Mouse (Mus musculus): ENCODE measurements around the gene Car11. TPM values are rescaled to one million over a fixed set of nuclear protein-coding genes. Genes with fewer than 3 reads are reported as not detected.

Car11 gene
- polyA plus RNA-seq, 1 experiment from 2014 or later, result 0.44 TPM

DNA sequence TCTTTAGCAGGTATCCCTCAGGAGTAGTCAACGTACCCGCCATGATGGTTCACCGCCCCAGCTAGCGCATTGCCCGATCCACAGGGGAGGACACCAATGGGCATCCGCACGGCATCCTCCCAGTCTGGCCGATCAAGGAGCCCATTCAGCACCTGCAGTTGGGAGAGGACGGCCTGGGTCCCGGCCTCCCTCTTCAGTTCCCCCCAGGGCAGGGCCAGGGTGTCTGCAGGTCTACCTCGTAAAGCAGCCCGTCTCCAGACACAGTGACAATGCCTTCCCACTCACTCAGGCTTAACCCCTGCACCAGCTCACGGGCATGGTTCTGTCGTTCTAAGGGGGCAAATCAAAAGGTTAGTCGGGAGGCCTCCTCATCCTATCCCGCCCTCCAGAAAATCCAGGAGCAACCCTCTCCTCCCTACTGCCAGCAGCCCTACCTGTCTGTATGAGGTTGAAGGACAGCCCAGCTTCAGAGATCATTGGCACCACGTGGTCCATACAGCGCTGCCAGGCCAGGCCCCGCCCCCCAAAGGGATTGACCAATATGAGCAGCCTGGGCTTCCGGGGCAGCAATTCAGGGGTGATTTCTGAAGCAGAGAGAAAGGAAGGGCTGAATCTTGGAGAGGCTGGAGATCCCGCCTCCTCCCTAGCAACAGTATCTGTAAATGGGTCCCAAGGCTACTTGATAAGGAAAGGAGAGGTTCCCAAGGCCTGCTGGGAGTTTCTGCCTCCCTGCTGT is 12.5 kb downstream of the Car11 start:
- no peak overlapping the region for H3K27ac ChIP-seq
- no peaks in the 10 kb centered on the region for H3K9me3 ChIP-seq (replicated peaks)
- H3K36me3 ChIP-seq, result peaks cover 45% of the 10 kb centered on the region
- no peak overlapping the region for H3K4me2 ChIP-seq
- H3K27me3 ChIP-seq, result no peaks in the 10 kb centered on the region
- H3K4me3 ChIP-seq (replicated peaks), result no peak overlapping the region
- DNase-seq (no peak), ATAC-seq (ENCODE audit: low read depth) (no peak)
- H3K9ac ChIP-seq, result no peak overlapping the region
- peaks cover 69% of the 10 kb centered on the region for H3K4me1 ChIP-seq (replicated peaks)
- WGBS (ENCODE audit: insufficient replicate concordance), result 85% methylated on average over 21 of the region's 21 CpGs

DNA sequence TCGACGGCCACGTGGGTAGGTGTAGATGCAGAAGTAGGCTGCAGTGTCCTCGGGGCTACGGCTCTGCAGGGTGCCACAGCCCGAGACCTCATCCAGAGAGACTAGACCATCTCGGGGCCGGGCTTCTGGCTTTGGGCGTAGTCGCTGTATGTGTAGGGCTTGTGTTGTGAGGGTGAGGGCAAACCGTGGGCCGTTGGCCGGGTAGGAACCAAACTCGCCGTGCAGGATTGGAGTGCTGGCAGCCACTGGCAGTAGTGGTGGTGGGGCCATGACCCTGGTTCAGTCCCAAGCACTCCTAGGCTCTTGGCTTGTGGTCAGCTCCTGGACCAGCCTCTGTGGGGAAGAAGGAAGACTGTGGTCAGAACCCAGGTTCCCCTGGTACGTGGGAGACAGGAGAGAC is 13.8 kb downstream of the Car11 start:
- Histone ChIP-seq H3K4me1 (replicated peaks) (peaks cover 58% of the 10 kb centered on the region), H3K36me3 (peaks cover 45% of the 10 kb centered on the region), H3K4me3 (replicated peaks) (no peak overlapping the region), H3K27me3 (no peaks in the 10 kb centered on the region), H3K27ac (no peak overlapping the region), H3K4me2 (no peak overlapping the region), H3K9ac (no peak overlapping the region), H3K9me3 (replicated peaks) (no peaks in the 10 kb centered on the region)
- no peak for DNase-seq
- 83% methylated on average over 16 of the region's 16 CpGs for WGBS (ENCODE audit: insufficient replicate concordance)
- ATAC-seq (ENCODE audit: low read depth), result no peak

- no peak for ATAC-seq (ENCODE audit: low read depth)
- H3K4me3 ChIP-seq (replicated peaks), result peak overlapping the region; percentile 81
- H3K9ac ChIP-seq, result peak overlapping the region; percentile 78
- no peak for DNase-seq
- H3K27me3 ChIP-seq, result no peaks in the 10 kb centered on the region
- no peaks in the 10 kb centered on the region for H3K9me3 ChIP-seq (replicated peaks)
- H3K27ac ChIP-seq, result peak overlapping the region; percentile 79
- H3K4me1 ChIP-seq (replicated peaks), result peaks cover 57% of the 10 kb centered on the region
- peaks cover 45% of the 10 kb centered on the region for H3K36me3 ChIP-seq
- WGBS (ENCODE audit: insufficient replicate concordance), result 78% methylated on average over 6 of the region's 6 CpGs
- peak overlapping the region; percentile 96 for H3K4me2 ChIP-seq
Measured at GRCm38 (mm10) chr7:45713881-45714520, 14.4 kb downstream of the Car11 start.

DNA sequence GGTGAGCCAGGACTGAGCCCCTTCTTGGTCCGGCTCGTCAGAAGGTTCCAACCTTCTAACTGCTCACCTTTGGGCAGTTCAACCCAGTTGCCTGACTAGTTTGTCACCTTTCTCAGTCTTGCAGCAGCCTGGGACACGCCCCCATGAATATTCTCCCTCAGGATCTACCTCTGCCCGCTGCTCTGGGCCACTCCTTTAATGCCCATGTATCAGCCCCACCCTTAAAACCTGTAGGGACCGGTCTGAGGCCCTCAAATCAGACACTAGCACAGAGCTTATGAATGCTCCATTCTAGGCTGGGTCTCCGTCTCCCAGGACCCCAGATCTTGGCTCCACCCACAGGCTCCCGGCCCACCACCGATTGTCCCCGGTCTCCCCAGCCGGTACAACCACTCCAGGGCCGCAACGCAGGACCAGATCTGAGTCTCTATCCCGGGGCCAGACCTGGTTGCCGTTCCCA is 15.0 kb downstream of the Car11 start:
- 12% methylated on average over 14 of the region's 14 CpGs for whole genome bisulfite sequencing (ENCODE audit: insufficient replicate concordance)
- Histone ChIP-seq H3K9me3 (replicated peaks) (no peaks in the 10 kb centered on the region), H3K4me3 (replicated peaks) (peak overlapping the region; percentile 81), H3K27me3 (no peaks in the 10 kb centered on the region), H3K9ac (peak overlapping the region; percentile 78), H3K4me1 (replicated peaks) (peaks cover 63% of the 10 kb centered on the region), H3K36me3 (peaks cover 52% of the 10 kb centered on the region), H3K27ac (peak overlapping the region; percentile 79), H3K4me2 (peak overlapping the region; percentile 96)
- no peak for DNase-seq
- ATAC-seq (ENCODE audit: low read depth), result peak; percentile 53

- WGBS (ENCODE audit: insufficient replicate concordance), result 7% methylated on average over 34 of the region's 34 CpGs
- H3K9ac ChIP-seq, result peak within 1 kb of the TSS; percentile 80
- peaks cover 68% of the 10 kb centered on the region for H3K4me1 ChIP-seq (replicated peaks)
Measured at GRCm38 (mm10) chr7:45715090-45715708, 15.6 kb downstream of the Car11 start, which contains the start of gene Rpl18. Rpl18 (plus strand) TSS chr7:45715457.

DNA sequence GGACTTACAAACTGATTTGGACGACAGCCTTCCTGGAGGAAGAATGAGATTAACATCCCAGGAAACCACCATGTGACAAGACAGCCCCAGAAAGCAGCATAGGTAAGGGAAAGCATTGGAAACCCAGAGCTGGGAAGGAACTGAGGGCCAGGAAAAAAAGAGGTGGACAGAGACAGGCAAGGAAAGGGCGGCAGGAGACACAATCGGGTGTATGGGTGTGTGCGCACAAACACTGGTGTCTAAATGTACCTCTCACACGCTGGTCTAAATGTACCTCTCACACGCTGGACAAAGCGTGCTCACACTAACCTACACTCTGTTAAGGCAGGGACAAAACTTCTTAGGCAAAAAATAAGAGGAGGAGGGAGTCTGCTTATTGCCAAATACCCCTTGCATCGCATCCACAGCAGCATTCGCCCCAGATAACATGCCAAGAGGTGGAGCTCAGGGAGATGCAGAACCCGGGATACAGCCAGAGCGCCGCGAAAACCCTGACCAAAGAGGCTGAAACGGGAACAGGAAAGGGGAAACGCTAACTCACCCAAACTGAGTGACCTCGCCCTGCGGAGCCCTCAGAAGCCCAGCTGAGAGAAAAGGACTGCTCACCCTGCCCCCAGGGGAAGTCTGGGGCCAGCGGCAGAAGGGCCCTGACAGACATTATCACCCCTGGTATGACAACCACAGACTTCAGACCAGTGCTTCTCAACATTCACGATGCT is 16.3 kb downstream of the Car11 start:
- H3K9ac ChIP-seq, result peak overlapping the region; percentile 80
- DNase-seq (no peak), ATAC-seq (ENCODE audit: low read depth) (no peak)
- no peaks in the 10 kb centered on the region for H3K9me3 ChIP-seq (replicated peaks)
- H3K4me2 ChIP-seq, result peak overlapping the region; percentile 96
- H3K4me3 ChIP-seq (replicated peaks), result peak overlapping the region; percentile 81
- H3K36me3 ChIP-seq, result peaks cover 52% of the 10 kb centered on the region
- H3K4me1 ChIP-seq (replicated peaks), result peaks cover 75% of the 10 kb centered on the region
- 45% methylated on average over 19 of the region's 19 CpGs for WGBS (ENCODE audit: insufficient replicate concordance)
- peak overlapping the region; percentile 81 for H3K27ac ChIP-seq
- H3K27me3 ChIP-seq, result no peaks in the 10 kb centered on the region

More at GRCm38 (mm10) chr7:45715090-45715708, 15.6 kb downstream of the Car11 start, which contains the start of gene Rpl18:
- Histone ChIP-seq H3K36me3 (peaks cover 52% of the 10 kb centered on the region), H3K9me3 (replicated peaks) (no peaks in the 10 kb centered on the region), H3K27me3 (no peaks in the 10 kb centered on the region), H3K4me3 (replicated peaks) (peak within 1 kb of the TSS; percentile 81), H3K27ac (peak within 1 kb of the TSS; percentile 81), H3K4me2 (peak within 1 kb of the TSS; percentile 96)
- DNase-seq (peak; percentile 97), ATAC-seq (ENCODE audit: low read depth) (peak; percentile 88)

DNA sequence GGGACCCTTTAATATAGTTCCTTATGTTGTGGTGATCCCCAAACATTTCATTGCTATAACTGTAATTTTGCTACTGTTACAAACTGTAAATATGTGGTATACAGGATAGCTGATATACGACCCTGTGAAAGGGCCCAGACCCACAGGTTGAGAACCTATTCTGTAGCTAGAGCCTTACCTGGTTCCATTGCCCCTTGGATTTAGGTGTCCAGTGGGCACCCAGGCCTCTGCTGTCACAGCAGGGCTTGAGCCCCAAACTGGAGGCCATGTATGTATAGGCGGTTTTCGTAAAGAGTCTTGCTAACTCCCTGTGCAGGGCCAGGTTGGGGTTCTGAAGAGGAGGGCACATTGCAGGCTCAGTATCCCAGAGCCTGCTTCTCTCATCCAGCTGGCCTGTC is 16.8 kb downstream of the Car11 start:
- Histone ChIP-seq H3K4me2 (peak overlapping the region; percentile 96), H3K9ac (peak overlapping the region; percentile 80), H3K36me3 (peaks cover 52% of the 10 kb centered on the region), H3K4me3 (replicated peaks) (peak overlapping the region; percentile 81), H3K27me3 (no peaks in the 10 kb centered on the region), H3K27ac (peak overlapping the region; percentile 81), H3K9me3 (replicated peaks) (no peaks in the 10 kb centered on the region), H3K4me1 (replicated peaks) (peaks cover 81% of the 10 kb centered on the region)
- DNase-seq, result no peak
- no peak for ATAC-seq (ENCODE audit: low read depth)
- WGBS (ENCODE audit: insufficient replicate concordance), result 63% methylated on average over 3 of the region's 3 CpGs

DNA sequence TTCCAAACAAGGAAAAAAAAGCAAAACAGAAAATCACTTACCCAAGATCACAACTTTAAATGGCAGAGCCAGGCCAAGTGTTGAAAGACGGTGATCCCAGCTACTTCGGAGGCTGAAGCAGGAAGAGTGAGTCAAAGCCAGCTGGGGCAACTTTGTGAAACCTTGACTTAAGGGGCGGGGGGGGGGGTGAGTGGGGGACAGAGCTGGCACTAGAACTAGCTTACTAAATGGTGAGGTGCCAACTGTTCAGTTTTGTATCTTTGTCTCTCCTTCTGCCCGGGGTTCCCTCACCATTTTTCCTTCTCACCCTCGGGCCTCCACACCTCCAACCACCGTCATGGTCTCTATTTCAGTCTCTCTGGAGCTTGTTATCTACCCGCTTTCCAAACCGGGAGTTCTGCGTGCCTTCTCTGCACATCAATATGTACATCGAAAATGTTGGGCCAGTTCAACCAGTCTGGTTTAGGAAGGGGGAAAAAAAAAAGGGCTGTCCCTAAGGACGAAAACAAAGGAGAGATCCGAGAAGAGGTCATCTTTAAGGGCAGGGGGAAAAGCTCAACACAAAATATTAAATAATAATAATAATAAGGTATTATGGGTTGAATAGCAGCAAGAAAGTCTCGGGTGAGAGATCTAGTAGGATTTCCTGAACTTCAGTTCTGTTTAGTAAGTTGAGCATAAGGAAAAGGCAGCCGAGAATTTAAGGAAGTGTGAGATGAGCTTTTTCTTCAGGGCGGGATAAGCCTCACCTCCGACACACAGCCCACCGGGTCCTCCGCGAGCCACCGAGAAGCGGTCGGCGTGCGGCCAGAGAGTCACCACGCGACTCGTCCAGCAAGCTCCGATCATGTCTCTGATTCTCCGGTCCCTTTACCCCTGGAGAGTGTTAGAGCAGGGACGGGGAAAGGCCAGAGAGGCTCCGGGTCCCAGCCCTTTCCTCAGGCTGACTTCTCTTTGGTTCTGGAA is 17.6 kb downstream of the Car11 start:
- H3K9me3 ChIP-seq (replicated peaks), result no peaks in the 10 kb centered on the region
- DNase-seq, result no peak
- H3K4me1 ChIP-seq (replicated peaks), result peaks cover 78% of the 10 kb centered on the region
- peak overlapping the region; percentile 80 for H3K9ac ChIP-seq
- peak overlapping the region; percentile 81 for H3K4me3 ChIP-seq (replicated peaks)
- peaks cover 52% of the 10 kb centered on the region for H3K36me3 ChIP-seq
- WGBS (ENCODE audit: insufficient replicate concordance), result 4% methylated on average over 31 of the region's 31 CpGs
- peak overlapping the region; percentile 81 for H3K27ac ChIP-seq
- no peaks in the 10 kb centered on the region for H3K27me3 ChIP-seq
- peak overlapping the region; percentile 96 for H3K4me2 ChIP-seq
- peak; percentile 19 for ATAC-seq (ENCODE audit: low read depth)

GRCm38 (mm10) chr7:45717918-45718297 is 18.3 kb downstream of the Car11 start, which contains the start of gene Sphk2:
Sphk2 (minus strand) TSS chr7:45718002.
- peak; percentile 94 for DNase-seq
- no peaks in the 10 kb centered on the region for H3K27me3 ChIP-seq
- ATAC-seq (ENCODE audit: low read depth), result peak; percentile 61
- H3K9ac ChIP-seq, result peak within 1 kb of the TSS; percentile 96
- H3K4me2 ChIP-seq, result peak within 1 kb of the TSS; percentile 96
- H3K4me3 ChIP-seq (replicated peaks), result peak within 1 kb of the TSS; percentile 81
- peak within 1 kb of the TSS; percentile 87 for H3K27ac ChIP-seq
- H3K36me3 ChIP-seq, result peaks cover 52% of the 10 kb centered on the region
- H3K9me3 ChIP-seq (replicated peaks), result no peaks in the 10 kb centered on the region
- under 1% methylated on average over 41 of the region's 41 CpGs for WGBS (ENCODE audit: insufficient replicate concordance)
- H3K4me1 ChIP-seq (replicated peaks), result peaks cover 71% of the 10 kb centered on the region

GRCm38 (mm10) chr7:45718331-45718730 is 18.7 kb downstream of the Car11 start:
- DNase-seq (no peak), ATAC-seq (ENCODE audit: low read depth) (no peak)
- peak overlapping the region; percentile 96 for H3K9ac ChIP-seq
- peak overlapping the region; percentile 87 for H3K27ac ChIP-seq
- peak overlapping the region; percentile 81 for H3K4me3 ChIP-seq (replicated peaks)
- H3K9me3 ChIP-seq (replicated peaks), result no peaks in the 10 kb centered on the region
- WGBS (ENCODE audit: insufficient replicate concordance), result under 1% methylated on average over 20 of the region's 20 CpGs
- peak overlapping the region; percentile 73 for H3K4me2 ChIP-seq
- peaks cover 52% of the 10 kb centered on the region for H3K36me3 ChIP-seq
- no peaks in the 10 kb centered on the region for H3K27me3 ChIP-seq
- H3K4me1 ChIP-seq (replicated peaks), result peaks cover 67% of the 10 kb centered on the region
